Mouse (Mus musculus): Measurements from ENCODE around the gene Ube2i. TPM values are rescaled to one million over a fixed set of nuclear protein-coding genes. Genes with fewer than 3 reads are reported as not detected.
"Not testable (repeated sequence)": the region's sequence is repeated elsewhere in the genome, so short reads cannot be mapped to it uniquely, and the experiment has no call there.

Ube2i gene
- polyA plus RNA-seq, 1 experiment from 2014 or later: 512 TPM

DNA sequence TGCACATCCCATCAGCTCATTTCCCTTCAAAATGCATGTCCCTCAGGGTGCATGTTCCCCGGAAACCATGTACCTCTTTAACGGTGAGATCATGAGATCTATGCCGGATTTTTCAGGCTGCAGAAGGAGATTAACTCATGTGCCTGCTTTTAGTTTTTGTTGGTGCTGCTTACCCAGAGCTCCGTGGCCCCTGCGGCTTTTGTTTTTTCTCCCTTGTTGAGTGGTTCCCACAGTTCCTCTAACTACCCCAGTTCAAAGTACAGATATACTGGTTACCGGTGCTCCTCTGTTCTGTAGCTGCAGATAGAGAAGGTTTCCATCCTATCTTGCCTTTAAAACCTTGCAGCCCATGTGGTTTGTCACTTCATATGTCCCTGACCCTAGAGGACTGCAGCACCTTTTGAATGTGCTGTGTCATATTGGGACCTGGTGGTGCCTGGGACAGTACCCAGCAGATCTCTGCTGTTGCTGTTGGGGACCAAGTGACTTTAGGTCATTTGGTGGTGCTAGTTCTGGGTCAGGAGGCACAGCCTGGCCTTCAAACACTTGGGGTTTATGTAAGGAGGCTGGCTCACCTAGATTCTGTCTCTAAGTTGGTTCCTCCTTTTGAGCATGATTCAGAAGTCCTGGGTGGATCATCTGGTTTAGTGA lies 51.3 kb downstream of the Ube2i start:
- Histone ChIP-seq H3K4me2 (peak overlapping the region; percentile 65), H3K9me3 (no peaks in the 10 kb centered on the region), H3K27ac (peak overlapping the region; percentile 45; the same call in 1 of the 2 replicates), H3K36me3 (replicated peaks) (0 out of 2 replicates have a peak, but pooled peaks cover 9% of the 10 kb centered on the region), H3K9ac (peak overlapping the region; percentile 20; the same call in 1 of the 2 replicates), H3K4me1 (peaks cover 22% of the 10 kb centered on the region), H3K27me3 (replicated peaks) (no peaks in the 10 kb centered on the region), H3K4me3 (peak overlapping the region; percentile 30)
- WGBS: 40% methylated on average over 6 of the region's 6 CpGs
- ATAC-seq (replicated peaks): no peak

DNA sequence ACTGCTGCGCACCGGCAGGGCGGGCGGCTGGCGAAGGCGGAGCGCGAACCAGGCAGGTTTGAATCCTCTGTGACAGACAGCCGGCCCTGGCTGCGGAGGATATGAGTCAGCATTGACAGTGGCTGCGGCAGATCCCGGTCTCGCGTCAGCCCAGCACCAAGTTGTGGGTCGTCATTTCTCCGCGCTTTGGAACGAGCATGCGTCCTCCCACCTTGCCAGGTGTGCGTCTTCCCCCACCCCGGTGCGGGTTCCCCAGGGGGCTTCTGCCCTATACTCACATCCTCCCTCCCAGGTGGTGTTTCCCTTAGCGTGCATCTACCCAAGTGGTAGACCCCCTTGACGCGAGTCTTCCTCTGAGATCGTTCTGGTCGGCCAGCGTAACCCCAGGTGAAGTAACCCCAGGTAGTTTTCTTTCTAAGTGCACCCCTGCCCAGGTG lies 51.9 kb downstream of the Ube2i start:
- peak overlapping the region; percentile 65 for H3K4me2 ChIP-seq
- H3K9me3 ChIP-seq; H3K27me3 ChIP-seq (replicated peaks); H3K36me3 ChIP-seq (replicated peaks): not testable (repeated sequence)
- ATAC-seq (replicated peaks): peak; percentile 93
- WGBS: 17% methylated on average over 14 of the region's 28 CpGs
- peak overlapping the region; percentile 43 for H3K4me3 ChIP-seq
- peak overlapping the region; percentile 45; the same call in 1 of the 2 replicates for H3K27ac ChIP-seq
- peaks cover 22% of the 10 kb centered on the region for H3K4me1 ChIP-seq
- H3K9ac ChIP-seq: peak overlapping the region; percentile 20; the same call in 1 of the 2 replicates

DNA sequence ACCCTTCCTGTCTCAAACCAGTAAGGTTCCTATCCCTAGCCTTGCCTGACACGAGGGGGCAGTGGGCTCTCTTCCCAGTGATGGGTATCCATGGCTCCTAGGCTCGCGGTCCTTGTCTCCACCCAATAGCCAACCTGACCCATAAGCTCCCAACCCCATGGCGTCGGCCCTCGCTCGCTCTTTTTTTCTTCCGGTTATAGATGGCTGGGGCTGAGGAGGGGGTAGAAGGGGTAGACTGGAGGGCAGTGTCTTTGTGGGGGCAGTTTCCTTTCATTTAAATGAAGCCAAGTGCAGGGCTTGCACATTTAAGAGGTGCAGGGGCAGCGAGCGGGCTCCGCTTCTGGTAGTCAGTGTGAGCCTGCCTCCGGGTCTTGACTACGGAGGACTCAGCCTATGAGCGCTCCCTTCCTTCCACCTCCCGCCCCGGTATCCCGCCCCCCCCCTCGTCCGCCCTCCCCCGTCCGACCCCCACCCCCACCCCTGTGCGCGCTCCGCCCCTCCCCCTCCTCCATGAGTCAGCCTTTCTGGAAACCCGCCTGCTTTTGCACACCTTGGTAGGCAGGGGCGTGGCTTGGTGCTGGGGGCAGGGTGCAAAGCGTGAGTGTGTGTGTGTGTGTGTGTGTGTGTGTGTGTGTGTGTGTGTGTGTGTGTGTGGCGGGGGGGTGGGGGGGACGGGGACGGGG lies 52.5 kb downstream of the Ube2i start:
- peak overlapping the region; percentile 46 for H3K9ac ChIP-seq
- H3K4me1 ChIP-seq: peaks cover 22% of the 10 kb centered on the region
- peak; percentile 88 for ATAC-seq (replicated peaks)
- H3K36me3 ChIP-seq (replicated peaks): peaks cover 9% of the 10 kb centered on the region; the same call in 1 of the 2 replicates
- WGBS: 1% methylated on average over 24 of the region's 30 CpGs
- H3K9me3 ChIP-seq: no peaks in the 10 kb centered on the region
- peak overlapping the region; percentile 65 for H3K4me2 ChIP-seq
- H3K27ac ChIP-seq: peak overlapping the region; percentile 75
- H3K4me3 ChIP-seq: peak overlapping the region; percentile 43
- H3K27me3 ChIP-seq (replicated peaks): no peaks in the 10 kb centered on the region

DNA sequence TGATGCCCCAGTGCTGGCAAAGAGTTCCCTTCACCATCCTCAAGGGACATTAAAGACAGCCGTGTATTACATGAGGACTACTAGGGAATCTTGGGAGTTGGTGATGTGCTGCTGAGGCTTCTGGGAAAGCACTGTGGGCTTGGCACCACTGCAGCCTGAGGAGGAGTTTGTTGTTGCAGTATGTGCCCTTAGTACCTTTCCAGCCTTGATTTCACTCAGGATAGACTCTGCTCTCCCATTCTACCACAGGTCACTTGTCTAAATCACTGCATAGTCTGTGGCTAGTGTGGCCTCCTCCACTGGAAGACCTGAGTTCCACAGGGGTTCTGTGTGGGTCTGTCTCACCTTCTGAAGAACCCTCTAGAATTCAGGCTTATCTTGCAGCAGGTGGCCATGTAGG lies 53.7 kb downstream of the Ube2i start:
- no peak overlapping the region for H3K4me2 ChIP-seq
- H3K4me1 ChIP-seq: peaks cover 22% of the 10 kb centered on the region
- WGBS: 87% methylated on average over 1 of the region's 1 CpGs
- no peak for ATAC-seq (replicated peaks)
- H3K27me3 ChIP-seq (replicated peaks): no peaks in the 10 kb centered on the region
- no peak overlapping the region for H3K9ac ChIP-seq
- H3K4me3 ChIP-seq: no peak overlapping the region
- H3K36me3 ChIP-seq (replicated peaks): peaks cover 11% of the 10 kb centered on the region
- no peak overlapping the region for H3K27ac ChIP-seq
- no peaks in the 10 kb centered on the region for H3K9me3 ChIP-seq

DNA sequence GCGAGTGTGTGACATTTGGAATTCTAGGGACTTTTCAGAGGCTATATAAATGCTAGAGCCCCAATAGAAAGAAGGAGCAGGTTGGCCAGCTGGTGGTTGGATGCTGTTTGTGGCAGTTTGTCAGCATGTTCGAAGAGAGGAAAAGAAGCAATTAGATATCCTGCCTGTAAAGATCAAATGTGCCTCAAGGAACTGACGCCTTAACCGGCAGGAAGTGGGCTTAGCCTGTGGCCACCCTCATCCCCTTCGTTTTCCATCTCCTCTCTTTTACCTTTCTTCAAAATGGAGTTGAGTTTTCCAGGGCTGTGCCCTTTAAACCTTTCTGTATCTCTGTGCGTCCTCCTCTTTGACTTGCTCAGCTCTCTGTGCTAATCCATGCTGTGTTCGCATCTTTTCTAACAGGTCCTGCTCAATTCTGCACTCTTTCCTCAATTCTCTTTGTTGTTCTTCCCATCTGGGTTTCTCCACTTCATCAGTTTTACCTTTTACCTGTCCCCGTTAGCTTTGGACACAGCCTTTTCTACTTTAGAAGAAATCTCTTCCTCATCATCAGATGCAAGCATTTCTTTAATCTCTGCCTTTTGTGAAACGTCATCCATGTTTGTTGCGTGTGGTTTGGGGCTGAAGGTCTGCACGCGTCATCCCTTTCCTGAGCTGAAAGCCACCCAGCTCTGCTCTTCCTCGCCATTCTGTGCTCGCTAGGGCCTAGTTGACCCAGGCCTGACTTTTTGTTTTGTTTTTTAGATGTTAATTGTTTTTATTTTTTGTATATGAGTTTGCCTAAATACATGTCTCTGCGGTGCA lies 54.7 kb downstream of the Ube2i start:
- Histone ChIP-seq H3K27me3 (replicated peaks) (no peaks in the 10 kb centered on the region), H3K9ac (no peak overlapping the region), H3K4me3 (no peak overlapping the region), H3K36me3 (replicated peaks) (peaks cover 10% of the 10 kb centered on the region), H3K4me2 (no peak overlapping the region), H3K4me1 (peaks cover 22% of the 10 kb centered on the region), H3K27ac (no peak overlapping the region), H3K9me3 (no peaks in the 10 kb centered on the region)
- WGBS: 92% methylated on average over 15 of the region's 15 CpGs
- ATAC-seq (replicated peaks): no peak

DNA sequence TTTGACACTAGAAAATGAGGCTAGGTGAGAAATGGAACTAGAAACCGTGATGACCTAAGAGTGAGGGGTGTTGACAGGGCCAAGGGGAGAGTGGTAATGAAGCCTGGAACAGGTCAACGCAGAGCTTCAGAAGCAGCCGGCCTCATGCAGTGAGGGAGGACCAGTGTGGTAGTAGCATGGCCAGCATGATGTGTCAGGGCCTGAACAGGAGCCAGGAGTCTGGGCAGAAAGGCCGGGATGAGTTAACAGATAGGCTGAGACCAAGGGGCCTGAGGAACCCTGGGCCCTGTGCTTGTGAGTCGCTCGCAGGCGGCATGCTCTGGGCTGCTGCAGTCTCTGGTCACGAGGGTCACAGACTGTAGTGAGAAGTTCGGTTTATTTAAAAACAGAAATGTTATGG lies 55.5 kb downstream of the Ube2i start:
- Histone ChIP-seq H3K4me1 (peaks cover 22% of the 10 kb centered on the region), H3K9me3 (no peaks in the 10 kb centered on the region), H3K36me3 (replicated peaks) (peaks cover 17% of the 10 kb centered on the region), H3K9ac (no peak overlapping the region), H3K27ac (no peak overlapping the region), H3K4me3 (no peak overlapping the region), H3K27me3 (replicated peaks) (no peaks in the 10 kb centered on the region), H3K4me2 (no peak overlapping the region)
- ATAC-seq (replicated peaks): no peak
- 89% methylated on average over 9 of the region's 9 CpGs for WGBS

DNA sequence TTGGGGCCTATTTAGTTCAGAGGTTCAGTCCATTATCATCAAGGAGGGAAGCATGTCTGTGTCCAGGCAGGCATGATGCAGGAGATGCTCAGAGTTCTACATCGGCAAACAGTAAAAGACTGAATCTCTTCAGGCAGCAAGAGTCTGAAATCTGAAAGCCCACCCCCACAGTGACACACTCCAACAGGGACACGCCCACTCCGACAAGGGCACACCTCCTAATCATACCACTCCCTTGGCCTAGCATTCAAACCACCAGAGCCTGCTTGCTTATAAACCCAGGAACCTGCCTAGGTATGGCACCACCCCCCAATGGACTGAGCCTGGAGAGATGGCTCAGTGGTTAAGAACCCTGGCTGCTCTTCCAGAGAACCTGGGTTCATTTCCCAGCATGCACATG lies 59.0 kb downstream of the Ube2i start:
- Histone ChIP-seq H3K9me3 (no peaks in the 10 kb centered on the region), H3K4me1 (no peaks in the 10 kb centered on the region), H3K36me3 (replicated peaks) (peaks cover 28% of the 10 kb centered on the region), H3K27ac (no peak overlapping the region), H3K4me2 (no peak overlapping the region), H3K27me3 (replicated peaks) (no peaks in the 10 kb centered on the region), H3K9ac (no peak overlapping the region), H3K4me3 (no peak overlapping the region)
- no peak for ATAC-seq (replicated peaks)
- 92% methylated on average over 3 of the region's 3 CpGs for WGBS

Small RNA genes lying within 50 kb of the gene (microRNA-seq; reads per million reads assigned to microRNA genes)
- gene Mir3547: 6.8 reads per million, percentile 27 among the genes with 10 or more reads in this experiment

Other genes with a start within 250 kb of the Ube2i start
- 12.6 and 13.0 TPM in 2 replicates for gene Tmem204, start 191.0 kb downstream of the Ube2i start, polyA plus RNA-seq (2015; fragmentation: Nextera tagmentation; extraction: Ambion mirVana)
- gene Telo2, start 158.7 kb downstream of the Ube2i start, polyA plus RNA-seq (2015; fragmentation: Nextera tagmentation; extraction: Ambion mirVana): 57.8 and 67.0 TPM in 2 replicates
- not detected in 2 replicates for gene Ptx4, start 153.9 kb downstream of the Ube2i start, polyA plus RNA-seq (2015; fragmentation: Nextera tagmentation; extraction: Ambion mirVana)
- gene Clcn7, start 141.2 kb downstream of the Ube2i start, polyA plus RNA-seq (2015; fragmentation: Nextera tagmentation; extraction: Ambion mirVana): 35.0 and 36.3 TPM in 2 replicates
- gene Ccdc154, start 112.2 kb downstream of the Ube2i start, polyA plus RNA-seq (2015; fragmentation: Nextera tagmentation; extraction: Ambion mirVana): not detected in 2 replicates
- gene Gm38655, start 99.2 kb downstream of the Ube2i start, polyA plus RNA-seq (2015; fragmentation: Nextera tagmentation; extraction: Ambion mirVana): not detected in 2 replicates
- gene BC003965, start 90.1 kb downstream of the Ube2i start, polyA plus RNA-seq (2015; fragmentation: Nextera tagmentation; extraction: Ambion mirVana): 34.4 and 35.7 TPM in 2 replicates
- gene Unkl, start 86.2 kb downstream of the Ube2i start, polyA plus RNA-seq (2015; fragmentation: Nextera tagmentation; extraction: Ambion mirVana): 17.1 TPM in 2 replicates
- gene Gnptg, start 34.5 kb downstream of the Ube2i start, polyA plus RNA-seq (2015; fragmentation: Nextera tagmentation; extraction: Ambion mirVana): 96.0 and 108 TPM in 2 replicates
- 62.7 and 62.9 TPM in 2 replicates for gene Tsr3, start 34.5 kb downstream of the Ube2i start, polyA plus RNA-seq (2015; fragmentation: Nextera tagmentation; extraction: Ambion mirVana)
- 26.8 and 30.3 TPM in 2 replicates for gene Baiap3, start 18.3 kb downstream of the Ube2i start, polyA plus RNA-seq (2015; fragmentation: Nextera tagmentation; extraction: Ambion mirVana)
- 0.23 TPM in 1 of 2 replicates, not detected in the other for gene Prss34, start 23.8 kb upstream of the Ube2i start, polyA plus RNA-seq (2015; fragmentation: Nextera tagmentation; extraction: Ambion mirVana)
- not detected in 2 replicates for gene Prss28, start 34.0 kb upstream of the Ube2i start, polyA plus RNA-seq (2015; fragmentation: Nextera tagmentation; extraction: Ambion mirVana)
- not detected in 2 replicates for gene Prss29, start 44.0 kb upstream of the Ube2i start, polyA plus RNA-seq (2015; fragmentation: Nextera tagmentation; extraction: Ambion mirVana)
- not detected in 2 replicates for gene Tpsab1, start 70.9 kb upstream of the Ube2i start, polyA plus RNA-seq (2015; fragmentation: Nextera tagmentation; extraction: Ambion mirVana)
- 0.15 and 0.70 TPM in 2 replicates for gene Tpsb2, start 91.7 kb upstream of the Ube2i start, polyA plus RNA-seq (2015; fragmentation: Nextera tagmentation; extraction: Ambion mirVana)
- 0.79 and 0.93 TPM in 2 replicates for gene Tpsg1, start 94.7 kb upstream of the Ube2i start, polyA plus RNA-seq (2015; fragmentation: Nextera tagmentation; extraction: Ambion mirVana)
- 14.2 and 15.7 TPM in 2 replicates for gene Cacna1h, start 159.2 kb upstream of the Ube2i start, polyA plus RNA-seq (2015; fragmentation: Nextera tagmentation; extraction: Ambion mirVana)
- 1.2 TPM in 2 replicates for gene Tekt4, start 180.0 kb upstream of the Ube2i start, polyA plus RNA-seq (2015; fragmentation: Nextera tagmentation; extraction: Ambion mirVana)
- 0.32 and 0.98 TPM in 2 replicates for gene Sstr5, start 222.7 kb upstream of the Ube2i start, polyA plus RNA-seq (2015; fragmentation: Nextera tagmentation; extraction: Ambion mirVana)